In genomic region chr2:120128611-120129051, GRCm38 (mm10) we compare ENCODE assay signal across 7 mouse cellular contexts. TPM values are rescaled to one million over a fixed set of nuclear protein-coding genes. Genes with fewer than 3 reads are reported as not detected.
DNase-seq lines count a peak whose midpoint lies in the region; ATAC-seq lines count a peak whose summit lies in the region.

No protein-coding gene starts in this region.

- intact Hi-C loops in gastrocnemius, postnatal 14 days (cut with DNase I; ENCODE audit: low total_unique reads), result no loop called here

- H3K4me1 ChIP-seq in intestine, embryonic 14.5 days (replicated peaks; ENCODE audit: control insufficient read depth, insufficient read depth, low read length), result peaks cover 32% of the 10 kb centered on the region
- peaks cover 43% of the 10 kb centered on the region for H3K4me1 ChIP-seq in lung, embryonic 15.5 days
- H3K4me1 ChIP-seq in midbrain, embryonic 16.5 days (ENCODE audit: control insufficient read depth, insufficient read depth, low read length), result no peaks in the 10 kb centered on the region

- no peaks in the 10 kb centered on the region for H3K27me3 ChIP-seq in intestine, embryonic 14.5 days (replicated peaks; ENCODE audit: control insufficient read depth, insufficient read depth, low read length)
- H3K27me3 ChIP-seq in lung, embryonic 15.5 days, result no peaks in the 10 kb centered on the region
- no peaks in the 10 kb centered on the region for H3K27me3 ChIP-seq in midbrain, embryonic 16.5 days (ENCODE audit: control insufficient read depth, insufficient read depth, low read depth, low read length)

- peak; percentile 71 for DNase-seq in NIH3T3 (ENCODE audit: low read depth)
- peak; percentile 9 for DNase-seq in embryo, embryonic 10 days (ENCODE audit: low spot score)
- DNase-seq in intestine, embryonic 14.5 days (ENCODE audit: low spot score), result no peak
- DNase-seq in gastrocnemius, postnatal 14 days, result no peak

- 13% methylated on average over 1 of the region's 1 CpGs for WGBS in intestine, embryonic 14.5 days
- 22% methylated on average over 1 of the region's 1 CpGs for WGBS in lung, embryonic 15.5 days
- 60% methylated on average over 1 of the region's 1 CpGs for WGBS in midbrain, embryonic 16.5 days

- no peak overlapping the region for H3K4me2 ChIP-seq in intestine, embryonic 14.5 days (ENCODE audit: low read length)
- no peak overlapping the region for H3K4me2 ChIP-seq in lung, embryonic 15.5 days
- no peak overlapping the region for H3K4me2 ChIP-seq in midbrain, embryonic 16.5 days (ENCODE audit: low read length)

- H3K4me3 ChIP-seq in intestine, embryonic 14.5 days (ENCODE audit: low read depth, low read length), result no peak overlapping the region
- no peak overlapping the region for H3K4me3 ChIP-seq in lung, embryonic 15.5 days
- H3K4me3 ChIP-seq in midbrain, embryonic 16.5 days (ENCODE audit: low read depth, low read length), result no peak overlapping the region

- H3K36me3 ChIP-seq in intestine, embryonic 14.5 days (ENCODE audit: control insufficient read depth, insufficient read depth, low read length), result peaks cover 5% of the 10 kb centered on the region; the same call in 1 of the 2 replicates
- H3K36me3 ChIP-seq in lung, embryonic 15.5 days, result no peaks in the 10 kb centered on the region
- H3K36me3 ChIP-seq in midbrain, embryonic 16.5 days (ENCODE audit: control insufficient read depth, insufficient read depth, low read length), result no peaks in the 10 kb centered on the region

- peak overlapping the region; percentile 79 for H3K27ac ChIP-seq in intestine, embryonic 14.5 days (ENCODE audit: low read depth)
- H3K27ac ChIP-seq in lung, embryonic 15.5 days, result peak overlapping the region; percentile 79
- no peak overlapping the region for H3K27ac ChIP-seq in midbrain, embryonic 16.5 days (ENCODE audit: low read length)

- peak; percentile 59; the same call in 1 of the 2 replicates for ATAC-seq in intestine, embryonic 14.5 days (replicated peaks; ENCODE audit: low FRiP score, low TSS enrichment, low read depth)
- peak; percentile 77 for ATAC-seq in lung, embryonic 15.5 days (ENCODE audit: borderline replicate concordance, extremely low read depth, low FRiP score, low TSS enrichment)
- no peak for ATAC-seq in activated CD4-positive, CD25-positive, alpha-beta regulatory T cell, adult 4 months
- no peak for ATAC-seq in midbrain, embryonic 16.5 days

- H3K9me3 ChIP-seq in intestine, embryonic 14.5 days (ENCODE audit: control insufficient read depth, low read length), result no peaks in the 10 kb centered on the region
- H3K9me3 ChIP-seq in lung, embryonic 15.5 days, result no peaks in the 10 kb centered on the region
- H3K9me3 ChIP-seq in midbrain, embryonic 16.5 days (replicated peaks; ENCODE audit: control insufficient read depth, low read length, poor library complexity, severe bottlenecking), result no peaks in the 10 kb centered on the region

- no peak overlapping the region for H3K9ac ChIP-seq in intestine, embryonic 14.5 days (ENCODE audit: low read length)
- no peak overlapping the region for H3K9ac ChIP-seq in lung, embryonic 15.5 days
- H3K9ac ChIP-seq in midbrain, embryonic 16.5 days (ENCODE audit: low read depth, low read length), result no peak overlapping the region

RNA-seq across cellular contexts. Expression of gene Ehd4, which starts 25.8 kb away (rescaled TPM):
- polyA plus RNA-seq in intestine, embryonic 14.5 days (2014; fragmentation: Nextera tagmentation; extraction: Ambion mirVana), result 35.4 and 36.5 TPM in 2 replicates
- 89.4 and 96.5 TPM in 2 replicates for polyA plus RNA-seq in lung, embryonic 15.5 days (2015; fragmentation: Nextera tagmentation; extraction: Ambion mirVana)
- polyA plus RNA-seq in activated CD4-positive, CD25-positive, alpha-beta regulatory T cell, adult 4 months (2017; shearing (Covaris generic)), result 1 to 10 TPM; 7.2 to 9.1 TPM
- 11.5 and 12.0 TPM in 2 replicates for polyA plus RNA-seq in midbrain, embryonic 16.5 days (2015; fragmentation: Nextera tagmentation; extraction: Ambion mirVana)
- 10 to 100 TPM; 72.8 to 89.4 TPM for total RNA-seq in gastrocnemius, postnatal 14 days (2021)

Comparison
In these comparisons a context has a peak if more than half of its experiments do, and no peak if none do; other contexts are left out.
1. DNase-seq: peak in NIH3T3 (single experiment) and embryo, embryonic 10 days (single experiment); none in intestine, embryonic 14.5 days (single experiment) and gastrocnemius, postnatal 14 days (single experiment).
2. ATAC-seq: peak in intestine, embryonic 14.5 days (single experiment) and lung, embryonic 15.5 days (single experiment); none in activated CD4-positive, CD25-positive, alpha-beta regulatory T cell, adult 4 months (single experiment) and midbrain, embryonic 16.5 days (single experiment).